Mouse (Mus musculus): ENCODE data around the gene Tmem41b. TPM values are rescaled to one million over a fixed set of nuclear protein-coding genes. Genes with fewer than 3 reads are reported as not detected.
A peak's percentile ranks its signal among the peaks of the same experiment; 100 is the strongest.
"Not testable (repeated sequence)": the region's sequence is repeated elsewhere in the genome, so short reads cannot be mapped to it uniquely, and the experiment has no call there.

The Tmem41b gene
- polyA plus RNA-seq (2014; fragmentation: Nextera tagmentation; extraction: Ambion mirVana) = 56.5 and 67.3 TPM in 2 replicates

- H3K36me3 ChIP-seq (ENCODE audit: control insufficient read depth, insufficient read depth, low read length); H3K27me3 ChIP-seq (ENCODE audit: control insufficient read depth, insufficient read depth, low read length); H3K9me3 ChIP-seq (replicated peaks; ENCODE audit: control insufficient read depth, low read length); H3K4me1 ChIP-seq (ENCODE audit: control insufficient read depth, insufficient read depth, low read length); ATAC-seq (replicated peaks; ENCODE audit: insufficient number of reproducible peaks, low FRiP score, low TSS enrichment): not testable (repeated sequence)
- peak within 1 kb of the TSS; percentile 90 for H3K4me2 ChIP-seq
- peak within 1 kb of the TSS; percentile 76 for H3K9ac ChIP-seq (ENCODE audit: low read depth, low read length)
- H3K27ac ChIP-seq (ENCODE audit: low read depth, low read length) = peak within 1 kb of the TSS; percentile 88
- peak within 1 kb of the TSS; percentile 70 for H3K4me3 ChIP-seq (ENCODE audit: low read depth, low read length)
- WGBS (ENCODE audit: insufficient replicate concordance) = 31% methylated on average over 6 of the region's 6 CpGs
These were observed at the start of gene Tmem41b for GRCm38 (mm10) chr7:109986775-109987174. Gene Tmem41b, minus strand, starts transcription at chr7:109986929.

GRCm38 (mm10) chr7:110030342-110030741 is 43.6 kb upstream of the Tmem41b start:
- Histone ChIP-seq H3K4me2 (no peak overlapping the region), H3K36me3 (ENCODE audit: control insufficient read depth, insufficient read depth, low read length) (peaks cover 11% of the 10 kb centered on the region), H3K4me1 (ENCODE audit: control insufficient read depth, insufficient read depth, low read length) (no peaks in the 10 kb centered on the region), H3K9ac (ENCODE audit: low read depth, low read length) (no peak overlapping the region), H3K4me3 (ENCODE audit: low read depth, low read length) (no peak overlapping the region), H3K9me3 (replicated peaks; ENCODE audit: control insufficient read depth, low read length) (no peaks in the 10 kb centered on the region), H3K27ac (ENCODE audit: low read depth, low read length) (no peak overlapping the region), H3K27me3 (ENCODE audit: control insufficient read depth, insufficient read depth, low read length) (no peaks in the 10 kb centered on the region)
- 82% methylated on average over 3 of the region's 3 CpGs for WGBS (ENCODE audit: insufficient replicate concordance)
- no peak for ATAC-seq (replicated peaks; ENCODE audit: insufficient number of reproducible peaks, low FRiP score, low TSS enrichment)

GRCm38 (mm10) chr7:110028826-110029225 is 42.1 kb upstream of the Tmem41b start:
- no peaks in the 10 kb centered on the region for H3K9me3 ChIP-seq (replicated peaks; ENCODE audit: control insufficient read depth, low read length)
- H3K9ac ChIP-seq (ENCODE audit: low read depth, low read length) = no peak overlapping the region
- no peak overlapping the region for H3K4me2 ChIP-seq
- WGBS (ENCODE audit: insufficient replicate concordance) = 77% methylated on average over 1 of the region's 1 CpGs
- no peak overlapping the region for H3K4me3 ChIP-seq (ENCODE audit: low read depth, low read length)
- no peaks in the 10 kb centered on the region for H3K27me3 ChIP-seq (ENCODE audit: control insufficient read depth, insufficient read depth, low read length)
- no peak overlapping the region for H3K27ac ChIP-seq (ENCODE audit: low read depth, low read length)
- no peak for ATAC-seq (replicated peaks; ENCODE audit: insufficient number of reproducible peaks, low FRiP score, low TSS enrichment)
- H3K4me1 ChIP-seq (ENCODE audit: control insufficient read depth, insufficient read depth, low read length) = no peaks in the 10 kb centered on the region
- H3K36me3 ChIP-seq (ENCODE audit: control insufficient read depth, insufficient read depth, low read length) = peaks cover 8% of the 10 kb centered on the region

DNA sequence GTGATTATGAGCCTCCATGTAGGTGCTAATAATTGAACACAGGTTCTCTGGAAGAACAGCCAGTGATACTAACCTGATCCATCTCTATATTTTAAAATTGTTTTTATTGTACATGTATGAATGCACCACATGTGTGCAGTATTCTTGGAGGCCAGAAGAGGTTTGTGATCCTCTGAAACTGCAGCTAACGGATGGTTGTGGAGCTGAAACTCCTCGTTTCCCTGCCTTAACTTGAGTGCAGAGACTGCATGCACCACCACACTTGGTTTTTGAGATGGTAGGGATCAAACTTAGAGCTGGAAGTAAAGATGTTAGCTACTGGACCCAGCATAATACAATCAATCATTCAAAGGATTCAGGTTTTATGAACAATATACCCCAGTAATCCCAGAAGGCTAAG is 39.9 kb upstream of the Tmem41b start:
- Histone ChIP-seq H3K4me3 (ENCODE audit: low read depth, low read length) (no peak overlapping the region), H3K36me3 (ENCODE audit: control insufficient read depth, insufficient read depth, low read length) (peaks cover 4% of the 10 kb centered on the region; the same call in 1 of the 2 replicates), H3K9ac (ENCODE audit: low read depth, low read length) (no peak overlapping the region), H3K27ac (ENCODE audit: low read depth, low read length) (no peak overlapping the region), H3K4me1 (ENCODE audit: control insufficient read depth, insufficient read depth, low read length) (no peaks in the 10 kb centered on the region), H3K9me3 (replicated peaks; ENCODE audit: control insufficient read depth, low read length) (no peaks in the 10 kb centered on the region), H3K27me3 (ENCODE audit: control insufficient read depth, insufficient read depth, low read length) (no peaks in the 10 kb centered on the region), H3K4me2 (no peak overlapping the region)
- WGBS (ENCODE audit: insufficient replicate concordance) = 84% methylated on average over 2 of the region's 2 CpGs
- ATAC-seq (replicated peaks; ENCODE audit: insufficient number of reproducible peaks, low FRiP score, low TSS enrichment) = no peak

- H3K4me1 ChIP-seq (ENCODE audit: control insufficient read depth, insufficient read depth, low read length) = no peaks in the 10 kb centered on the region
- H3K27ac ChIP-seq (ENCODE audit: low read depth, low read length) = no peak overlapping the region
- H3K9ac ChIP-seq (ENCODE audit: low read depth, low read length) = no peak overlapping the region
- H3K9me3 ChIP-seq (replicated peaks; ENCODE audit: control insufficient read depth, low read length) = no peaks in the 10 kb centered on the region
- WGBS (ENCODE audit: insufficient replicate concordance) = 84% methylated on average over 1 of the region's 1 CpGs
- H3K27me3 ChIP-seq (ENCODE audit: control insufficient read depth, insufficient read depth, low read length) = no peaks in the 10 kb centered on the region
- H3K4me2 ChIP-seq = no peak overlapping the region
- no peaks in the 10 kb centered on the region for H3K36me3 ChIP-seq (ENCODE audit: control insufficient read depth, insufficient read depth, low read length)
- no peak overlapping the region for H3K4me3 ChIP-seq (ENCODE audit: low read depth, low read length)
- no peak for ATAC-seq (replicated peaks; ENCODE audit: insufficient number of reproducible peaks, low FRiP score, low TSS enrichment)
These were observed 36.8 kb upstream of the Tmem41b start for GRCm38 (mm10) chr7:110023553-110023952.

DNA sequence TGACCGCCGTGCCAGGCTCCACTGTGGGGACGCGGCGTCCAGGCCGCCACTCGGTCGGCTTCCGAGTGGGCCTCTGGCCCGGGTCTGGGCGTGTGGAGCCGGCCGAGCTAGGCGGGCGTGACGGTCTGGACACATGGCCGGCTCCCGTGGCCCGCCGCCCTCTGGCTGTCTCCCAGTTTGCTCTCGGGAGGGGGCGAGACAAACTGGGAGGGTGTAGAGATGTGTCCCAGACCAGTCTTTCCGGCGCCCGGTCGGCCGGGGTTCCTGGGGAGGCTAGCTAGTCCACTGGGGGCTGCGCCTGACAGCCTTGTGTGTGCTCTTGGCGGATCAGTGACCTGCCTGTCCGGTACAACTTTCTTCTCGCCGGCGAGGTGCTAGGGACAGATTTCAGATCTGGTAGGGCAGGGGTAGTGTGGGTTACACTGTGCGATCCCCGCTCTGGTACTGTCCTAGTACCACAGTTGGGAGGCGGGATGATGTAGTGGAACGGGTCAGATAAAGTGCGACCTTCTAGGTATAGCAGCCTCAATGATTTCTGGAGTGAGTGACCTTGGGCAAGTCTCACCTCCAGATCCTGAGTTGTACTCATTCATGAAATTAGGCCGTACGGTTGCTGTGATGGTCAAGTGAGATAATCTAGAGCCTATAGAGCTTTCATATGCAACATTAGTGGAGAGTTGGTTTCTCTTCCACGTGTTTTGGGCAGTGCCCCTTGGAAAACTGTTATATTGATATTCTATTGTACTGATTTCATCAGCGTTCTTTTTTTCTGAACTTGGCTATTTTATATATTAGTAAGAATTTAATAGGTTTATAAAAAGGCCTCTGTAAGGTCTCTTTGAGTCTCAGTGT is 32.1 kb upstream of the Tmem41b start:
- H3K4me1 ChIP-seq (ENCODE audit: control insufficient read depth, insufficient read depth, low read length) = no peaks in the 10 kb centered on the region
- peak overlapping the region; percentile 94 for H3K4me3 ChIP-seq (ENCODE audit: low read depth, low read length)
- H3K9ac ChIP-seq (ENCODE audit: low read depth, low read length) = peak overlapping the region; percentile 98
- H3K4me2 ChIP-seq = peak overlapping the region; percentile 88
- H3K27me3 ChIP-seq (ENCODE audit: control insufficient read depth, insufficient read depth, low read length) = no peaks in the 10 kb centered on the region
- no peaks in the 10 kb centered on the region for H3K36me3 ChIP-seq (ENCODE audit: control insufficient read depth, insufficient read depth, low read length)
- peak overlapping the region; percentile 93 for H3K27ac ChIP-seq (ENCODE audit: low read depth, low read length)
- ATAC-seq (replicated peaks; ENCODE audit: insufficient number of reproducible peaks, low FRiP score, low TSS enrichment) = peak; percentile 73
- no peaks in the 10 kb centered on the region for H3K9me3 ChIP-seq (replicated peaks; ENCODE audit: control insufficient read depth, low read length)
- under 1% methylated on average over 42 of the region's 42 CpGs for WGBS (ENCODE audit: insufficient replicate concordance)

DNA sequence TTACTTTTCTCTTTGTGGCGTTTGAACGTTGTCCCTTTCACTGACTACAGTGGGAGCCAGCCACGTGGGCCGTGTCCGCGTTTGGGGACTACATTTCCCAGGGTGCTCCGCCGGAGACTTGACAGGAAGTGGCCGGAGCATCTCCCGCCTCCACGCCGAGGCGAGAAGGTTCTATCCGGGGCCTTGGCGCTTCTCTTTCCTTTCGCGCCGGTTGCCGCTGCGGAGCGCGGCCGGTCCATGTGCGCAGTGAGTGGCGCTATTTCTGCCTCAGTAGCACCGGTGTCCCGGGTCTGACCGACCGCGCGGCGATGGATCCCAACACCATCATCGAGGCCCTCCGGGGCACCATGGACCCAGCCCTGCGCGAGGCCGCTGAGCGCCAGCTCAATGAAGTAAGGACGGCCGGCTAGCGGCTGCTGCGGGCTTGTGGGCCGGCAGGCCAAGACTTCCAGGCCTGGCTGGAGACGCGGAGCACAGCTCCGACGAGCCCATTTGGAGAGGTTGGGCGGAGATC is 31.4 kb upstream of the Tmem41b start, which contains the start of gene Ipo7:
Ipo7 (plus strand) TSS at position 158 of the 514 bp plus-strand sequence.
- peak within 1 kb of the TSS; percentile 94 for H3K4me3 ChIP-seq (ENCODE audit: low read depth, low read length)
- peak within 1 kb of the TSS; percentile 88 for H3K4me2 ChIP-seq
- peak within 1 kb of the TSS; percentile 98 for H3K9ac ChIP-seq (ENCODE audit: low read depth, low read length)
- under 1% methylated on average over 48 of the region's 48 CpGs for WGBS (ENCODE audit: insufficient replicate concordance)
- H3K36me3 ChIP-seq (ENCODE audit: control insufficient read depth, insufficient read depth, low read length) = no peaks in the 10 kb centered on the region
- H3K4me1 ChIP-seq (ENCODE audit: control insufficient read depth, insufficient read depth, low read length) = no peaks in the 10 kb centered on the region
- H3K9me3 ChIP-seq (replicated peaks; ENCODE audit: control insufficient read depth, low read length) = no peaks in the 10 kb centered on the region
- H3K27ac ChIP-seq (ENCODE audit: low read depth, low read length) = peak within 1 kb of the TSS; percentile 93
- H3K27me3 ChIP-seq (ENCODE audit: control insufficient read depth, insufficient read depth, low read length) = no peaks in the 10 kb centered on the region
- ATAC-seq (replicated peaks; ENCODE audit: insufficient number of reproducible peaks, low FRiP score, low TSS enrichment) = peak; percentile 96

- Histone ChIP-seq H3K9ac (ENCODE audit: low read depth, low read length) (no peak overlapping the region), H3K36me3 (ENCODE audit: control insufficient read depth, insufficient read depth, low read length) (no peaks in the 10 kb centered on the region), H3K4me2 (no peak overlapping the region), H3K9me3 (replicated peaks; ENCODE audit: control insufficient read depth, low read length) (no peaks in the 10 kb centered on the region), H3K4me3 (ENCODE audit: low read depth, low read length) (no peak overlapping the region), H3K27ac (ENCODE audit: low read depth, low read length) (no peak overlapping the region), H3K4me1 (ENCODE audit: control insufficient read depth, insufficient read depth, low read length) (no peaks in the 10 kb centered on the region), H3K27me3 (ENCODE audit: control insufficient read depth, insufficient read depth, low read length) (no peaks in the 10 kb centered on the region)
- no peak for ATAC-seq (replicated peaks; ENCODE audit: insufficient number of reproducible peaks, low FRiP score, low TSS enrichment)
- 80% methylated on average over 5 of the region's 5 CpGs for WGBS (ENCODE audit: insufficient replicate concordance)
These were observed 27.5 kb upstream of the Tmem41b start for GRCm38 (mm10) chr7:110014272-110014671.
